15 mouse cellular contexts compared by ENCODE assay signal in the genomic region with DNA sequence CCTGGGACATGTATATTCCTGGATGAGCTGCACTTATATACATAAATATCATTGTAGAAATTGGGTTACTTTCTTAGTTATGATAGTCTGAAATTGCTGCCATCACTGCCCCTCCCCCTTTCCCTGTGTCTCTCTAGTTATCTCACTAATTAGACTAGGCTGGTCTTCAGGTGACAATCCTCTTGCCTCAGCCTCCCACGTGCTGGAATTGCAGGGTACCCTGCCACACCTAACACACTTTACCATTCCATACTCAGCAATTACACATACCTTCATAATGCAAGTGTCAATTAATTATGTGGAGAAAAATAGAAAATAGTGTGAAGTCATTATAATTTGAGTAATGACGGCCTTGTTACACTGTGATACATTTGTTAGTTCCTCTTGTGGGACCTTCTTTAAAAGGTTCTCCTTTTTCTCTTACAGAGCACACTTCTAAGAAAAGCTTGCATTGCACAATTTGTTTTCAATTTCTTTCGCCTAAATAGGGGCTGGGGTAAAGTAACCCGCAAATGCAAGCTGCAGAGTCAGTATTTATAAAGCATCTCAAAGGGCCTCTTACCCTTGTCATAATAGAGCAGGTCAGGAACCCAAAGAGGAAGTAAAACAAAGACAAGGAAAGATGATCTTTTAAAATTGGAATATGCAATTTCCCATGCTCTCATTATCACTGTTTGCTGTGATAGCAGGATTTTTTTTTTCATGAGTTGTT. TPM values are rescaled to one million over a fixed set of nuclear protein-coding genes. Genes with fewer than 3 reads are reported as not detected.
A peak's percentile ranks its signal among the peaks of the same experiment; 100 is the strongest.
DNase-seq lines count a peak whose midpoint lies in the region; ATAC-seq and TF ChIP-seq lines count a peak whose summit lies in the region.
"Had no signal": no experiment of that assay in that cellular context is flagged by ENCODE, and none has a peak within 500 bp of the region (broad histone marks: within the 10 kb centered on the region; RNA-seq: fewer than 3 reads in every experiment).

No protein-coding gene starts in this region.

- TF ChIP-seq CTCF in kidney, adult 2 months (conservative IDR thresholded peaks at IDR 0.05; ENCODE audit: insufficient read depth, insufficient read length, low read depth, low read length) = no peak
- TF ChIP-seq CTCF in thymus, adult 2 months (IDR thresholded peaks at IDR 0.05; ENCODE audit: borderline replicate concordance, control insufficient read depth, extremely low read depth, insufficient read depth, low read length, poor library complexity) = no peak
- no peak for TF ChIP-seq CTCF in liver, postnatal 0 days (IDR thresholded peaks at IDR 0.05; ENCODE audit: low read depth)

- H3K4me1 ChIP-seq in kidney, adult 2 months (ENCODE audit: control insufficient read depth, insufficient read depth, low read length) = no peaks in the 10 kb centered on the region
- no peaks in the 10 kb centered on the region for H3K4me1 ChIP-seq in kidney, embryonic 14.5 days (ENCODE audit: control insufficient read depth, insufficient read depth, low read length)
- H3K4me1 ChIP-seq in thymus, adult 2 months (replicated peaks; ENCODE audit: control insufficient read depth, insufficient read depth, low read length) = peaks cover 53% of the 10 kb centered on the region
- peaks cover 42% of the 10 kb centered on the region for H3K4me1 ChIP-seq in liver, postnatal 0 days (ENCODE audit: insufficient read depth)
- peaks cover 14% of the 10 kb centered on the region for H3K4me1 ChIP-seq in stomach, embryonic 16.5 days (ENCODE audit: control insufficient read depth, insufficient read depth, low read length)

- TF ChIP-seq EP300 in liver, postnatal 0 days (IDR thresholded peaks at IDR 0.05; ENCODE audit: low read depth) = no peak; the same call in 1 of the 2 replicates

- no peaks in the 10 kb centered on the region for H3K27me3 ChIP-seq in kidney, adult 2 months (replicated peaks; ENCODE audit: control insufficient read depth, insufficient read depth, low read length)
- H3K27me3 ChIP-seq in kidney, embryonic 14.5 days (ENCODE audit: control insufficient read depth, insufficient read depth, low read length) = no peaks in the 10 kb centered on the region
- no peaks in the 10 kb centered on the region for H3K27me3 ChIP-seq in thymus, adult 2 months (ENCODE audit: control insufficient read depth, insufficient read depth, low read length)
- H3K27me3 ChIP-seq in liver, postnatal 0 days (ENCODE audit: insufficient read depth, low read length) = no peaks in the 10 kb centered on the region
- H3K27me3 ChIP-seq in stomach, embryonic 16.5 days (ENCODE audit: control insufficient read depth, insufficient read depth, low read length) = no peaks in the 10 kb centered on the region
- H3K27me3 ChIP-seq: hindbrain, embryonic 13.5 days; Patski had no signal

- no peak for TF ChIP-seq POLR2A in kidney, adult 2 months (IDR thresholded peaks at IDR 0.05; ENCODE audit: low read depth, low read length)
- no peak for TF ChIP-seq POLR2A in thymus, adult 2 months (IDR thresholded peaks at IDR 0.05; ENCODE audit: control insufficient read depth, extremely low read depth, insufficient read depth, low read length, poor library complexity)

- no peak for ATAC-seq in kidney, embryonic 14.5 days (ENCODE audit: low FRiP score, low TSS enrichment)
- peak; percentile 65 for ATAC-seq in liver, postnatal 0 days
- ATAC-seq in stomach, embryonic 16.5 days (ENCODE audit: insufficient read depth, low FRiP score) = no peak
- ATAC-seq: Patski had no signal

- H3K9ac ChIP-seq in kidney, embryonic 14.5 days (ENCODE audit: low read depth, low read length) = no peak overlapping the region
- H3K9ac ChIP-seq in liver, postnatal 0 days (replicated peaks) = no peak overlapping the region
- no peak overlapping the region for H3K9ac ChIP-seq in stomach, embryonic 16.5 days (ENCODE audit: low read length)
- H3K9ac ChIP-seq: hindbrain, embryonic 13.5 days had no signal

- no peaks in the 10 kb centered on the region for H3K36me3 ChIP-seq in kidney, adult 2 months (ENCODE audit: control insufficient read depth, insufficient read depth, low read length)
- H3K36me3 ChIP-seq in kidney, embryonic 14.5 days (ENCODE audit: control insufficient read depth, insufficient read depth, low read length) = no peaks in the 10 kb centered on the region
- H3K36me3 ChIP-seq in thymus, adult 2 months (ENCODE audit: control insufficient read depth, insufficient read depth, low read length) = no peaks in the 10 kb centered on the region
- no peaks in the 10 kb centered on the region for H3K36me3 ChIP-seq in liver, postnatal 0 days (replicated peaks; ENCODE audit: insufficient read depth, low read length)
- no peaks in the 10 kb centered on the region for H3K36me3 ChIP-seq in stomach, embryonic 16.5 days (ENCODE audit: control insufficient read depth, insufficient read depth, low read length)
- H3K36me3 ChIP-seq: heart, embryonic 10.5 days; hindbrain, embryonic 13.5 days had no signal

- no peak overlapping the region for H3K27ac ChIP-seq in kidney, adult 2 months (ENCODE audit: insufficient read depth, low read depth, low read length)
- no peak overlapping the region for H3K27ac ChIP-seq in kidney, embryonic 14.5 days (ENCODE audit: low read depth, low read length)
- peak overlapping the region; percentile 81 for H3K27ac ChIP-seq in thymus, adult 2 months (ENCODE audit: control insufficient read depth, insufficient read depth, low read length)
- H3K27ac ChIP-seq in liver, postnatal 0 days (ENCODE audit: low read depth) = peak overlapping the region; percentile 82
- H3K27ac ChIP-seq in stomach, embryonic 16.5 days (ENCODE audit: low read length) = peak overlapping the region; percentile 79; the same call in 1 of the 2 replicates
- H3K27ac ChIP-seq: heart, embryonic 10.5 days; hindbrain, embryonic 13.5 days had no signal

- 73% methylated on average over 4 of the region's 4 CpGs for WGBS in kidney, adult 2 months
- 62% methylated on average over 4 of the region's 4 CpGs for WGBS in kidney, embryonic 14.5 days
- whole genome bisulfite sequencing in thymus, adult 2 months = 23% methylated on average over 4 of the region's 4 CpGs
- 25% methylated on average over 4 of the region's 4 CpGs for WGBS in liver, postnatal 0 days (ENCODE audit: insufficient replicate concordance)
- WGBS in stomach, embryonic 16.5 days = 44% methylated on average over 4 of the region's 4 CpGs

- no peaks in the 10 kb centered on the region for H3K9me3 ChIP-seq in kidney, embryonic 14.5 days (ENCODE audit: control insufficient read depth, low read length)
- no peaks in the 10 kb centered on the region for H3K9me3 ChIP-seq in liver, postnatal 0 days (ENCODE audit: low read length)
- no peaks in the 10 kb centered on the region for H3K9me3 ChIP-seq in stomach, embryonic 16.5 days (replicated peaks; ENCODE audit: control insufficient read depth, low read length)
- H3K9me3 ChIP-seq: heart, embryonic 10.5 days; hindbrain, embryonic 13.5 days had no signal

- DNase-seq in kidney, adult 2 months = peak; percentile 14
- peak; percentile 1 for DNase-seq in thymus, adult 2 months
- DNase-seq in thymus, postnatal 25 days = no peak
- DNase-seq in liver, postnatal 0 days = no peak
- no peak for DNase-seq in embryo, embryonic 9.5 days (ENCODE audit: extremely low spot score)
- no peak for DNase-seq in kidney, adult 18-20 months
- DNase-seq: adrenal gland, adult 2 months; kidney, postnatal 25 days; spleen, adult 18-20 months; thymus, postnatal 36 days had no signal

- no peak overlapping the region for H3K4me3 ChIP-seq in kidney, adult 2 months (ENCODE audit: insufficient read depth, low read depth, low read length)
- H3K4me3 ChIP-seq in kidney, embryonic 14.5 days (ENCODE audit: low read length) = no peak overlapping the region
- H3K4me3 ChIP-seq in thymus, adult 2 months (ENCODE audit: control insufficient read depth, insufficient read depth, low read length) = no peak overlapping the region
- H3K4me3 ChIP-seq in liver, postnatal 0 days (ENCODE audit: low read depth, low read length) = no peak overlapping the region
- no peak overlapping the region for H3K4me3 ChIP-seq in stomach, embryonic 16.5 days (replicated peaks; ENCODE audit: low read length)
- H3K4me3 ChIP-seq: heart, embryonic 10.5 days; hindbrain, embryonic 13.5 days had no signal

- no peak overlapping the region for H3K4me2 ChIP-seq in kidney, embryonic 14.5 days (replicated peaks; ENCODE audit: low read depth, low read length)
- H3K4me2 ChIP-seq in liver, postnatal 0 days (ENCODE audit: low read depth, low read length) = peak overlapping the region; percentile 32; the same call in 1 of the 2 replicates
- H3K4me2 ChIP-seq in stomach, embryonic 16.5 days (ENCODE audit: low read depth, low read length) = no peak overlapping the region; the same call in 1 of the 2 replicates
- H3K4me2 ChIP-seq: hindbrain, embryonic 13.5 days had no signal

RNA-seq across cellular contexts. Expression of gene Rcbtb2, which starts 0.5 kb away (rescaled TPM):
- polyA plus RNA-seq in kidney, adult 2 months (2012; rRNA removed) = 32.3 and 33.2 TPM in 2 replicates
- 116 and 136 TPM in 2 replicates for polyA plus RNA-seq in kidney, embryonic 14.5 days (2014; fragmentation: Nextera tagmentation; extraction: Ambion mirVana)
- 168 and 169 TPM in 2 replicates for polyA plus RNA-seq in thymus, adult 2 months (2012; rRNA removed)
- polyA plus RNA-seq in liver, postnatal 0 days (2015; fragmentation: Nextera tagmentation; extraction: Ambion mirVana) = 29.1 and 29.9 TPM in 2 replicates
- polyA plus RNA-seq in stomach, embryonic 16.5 days (2015; fragmentation: Nextera tagmentation; extraction: Ambion mirVana) = 69.4 and 75.9 TPM in 2 replicates

Comparison
In these comparisons a context has a peak if more than half of its experiments do, and no peak if none do; other contexts are left out.
1. DNase-seq: peak in kidney, adult 2 months (single experiment) and thymus, adult 2 months (single experiment); none in thymus, postnatal 25 days (single experiment), liver, postnatal 0 days (single experiment), embryo, embryonic 9.5 days (single experiment) and kidney, adult 18-20 months (single experiment).
2. H3K27ac ChIP-seq: peak in thymus, adult 2 months (single experiment), liver, postnatal 0 days (single experiment) and stomach, embryonic 16.5 days (single experiment); none in kidney, adult 2 months (single experiment) and kidney, embryonic 14.5 days (single experiment).